Mouse (Mus musculus): ENCODE data around the gene Hoxa5. TPM values are rescaled to one million over a fixed set of nuclear protein-coding genes. Genes with fewer than 3 reads are reported as not detected.

Hoxa5 gene
- total RNA-seq, 2 experiments from 2014 or later: 2.6 to 3.7 TPM

DNA sequence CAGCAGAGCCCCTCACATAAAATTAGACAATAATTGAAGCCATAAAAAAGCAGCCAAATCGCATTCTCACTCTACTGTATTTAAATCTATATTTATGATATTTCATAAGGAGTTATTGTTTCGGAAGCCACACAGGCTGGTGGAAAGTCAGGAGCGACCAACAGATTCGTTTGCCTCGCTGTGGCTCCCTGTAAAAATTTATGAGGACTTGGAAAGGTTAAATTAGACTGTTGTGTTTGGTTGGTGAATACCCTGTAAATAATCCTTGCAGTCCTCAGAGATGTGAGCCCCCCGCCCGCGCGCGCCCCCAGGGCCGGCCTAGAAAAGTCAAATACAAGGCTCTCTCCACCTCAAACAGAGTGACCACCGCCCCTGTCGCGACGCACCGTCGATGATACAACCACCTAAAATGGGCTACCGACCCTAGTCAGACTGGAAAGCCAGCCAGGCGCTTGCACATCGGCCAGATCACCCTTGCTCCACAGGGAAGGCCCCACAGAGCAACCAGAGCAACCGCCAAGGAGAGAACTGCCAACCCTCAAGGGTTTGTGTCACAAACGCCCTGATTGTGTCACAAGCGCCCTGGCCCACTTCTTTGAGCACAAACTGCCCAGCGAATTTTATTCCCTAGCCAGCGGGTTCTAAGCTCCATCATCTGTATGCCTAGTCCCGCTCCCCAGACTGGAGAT, 22.3 kb upstream of the Hoxa5 start:
- DNase-seq: peak; percentile 42

DNA sequence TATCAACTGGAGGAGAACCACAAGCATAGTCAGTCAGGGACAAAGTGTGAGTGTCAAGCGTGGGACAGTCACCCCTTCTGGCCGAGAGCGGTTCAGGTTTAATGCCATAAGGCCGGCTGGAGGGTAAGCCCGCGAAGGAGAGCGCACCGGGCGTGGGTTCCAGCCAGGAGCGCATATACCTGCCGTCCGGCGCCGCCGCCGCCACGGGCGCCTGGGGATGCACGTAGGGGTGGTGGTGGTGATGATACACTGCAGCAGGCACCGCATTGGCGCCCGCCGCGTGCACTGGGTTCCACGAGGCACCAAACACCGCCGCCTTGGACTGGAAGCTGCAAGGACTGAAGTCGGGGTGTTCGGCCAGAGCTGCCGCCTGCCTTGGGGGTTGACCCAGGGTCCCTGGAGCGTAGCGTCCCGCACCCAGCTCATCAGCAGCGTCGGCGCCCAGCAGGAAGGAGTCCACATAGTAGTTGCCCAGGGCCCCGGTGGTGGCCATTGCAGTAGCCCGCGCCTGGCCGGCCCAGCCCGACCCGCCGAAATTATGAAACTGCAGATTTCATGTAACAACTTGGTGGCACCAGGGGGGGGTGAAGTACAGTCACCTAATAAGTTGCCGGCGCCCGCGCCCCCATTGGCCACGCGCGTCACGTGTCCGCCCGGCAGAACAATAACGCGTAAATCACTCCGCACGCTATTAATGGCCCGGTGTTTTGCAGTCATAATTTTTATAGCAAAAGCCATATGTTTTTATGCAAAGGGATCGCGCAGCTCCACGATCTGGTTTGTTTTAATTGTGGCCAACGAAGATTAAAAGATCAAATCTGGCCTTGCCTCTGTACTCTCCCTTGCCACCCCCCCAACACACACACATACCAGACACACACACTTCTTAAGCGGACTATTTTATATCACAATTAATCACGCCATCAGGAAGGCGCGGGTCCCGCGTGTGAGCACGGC, 21.5 kb upstream of the Hoxa5 start:
- DNase-seq: peak; percentile 85

DNA sequence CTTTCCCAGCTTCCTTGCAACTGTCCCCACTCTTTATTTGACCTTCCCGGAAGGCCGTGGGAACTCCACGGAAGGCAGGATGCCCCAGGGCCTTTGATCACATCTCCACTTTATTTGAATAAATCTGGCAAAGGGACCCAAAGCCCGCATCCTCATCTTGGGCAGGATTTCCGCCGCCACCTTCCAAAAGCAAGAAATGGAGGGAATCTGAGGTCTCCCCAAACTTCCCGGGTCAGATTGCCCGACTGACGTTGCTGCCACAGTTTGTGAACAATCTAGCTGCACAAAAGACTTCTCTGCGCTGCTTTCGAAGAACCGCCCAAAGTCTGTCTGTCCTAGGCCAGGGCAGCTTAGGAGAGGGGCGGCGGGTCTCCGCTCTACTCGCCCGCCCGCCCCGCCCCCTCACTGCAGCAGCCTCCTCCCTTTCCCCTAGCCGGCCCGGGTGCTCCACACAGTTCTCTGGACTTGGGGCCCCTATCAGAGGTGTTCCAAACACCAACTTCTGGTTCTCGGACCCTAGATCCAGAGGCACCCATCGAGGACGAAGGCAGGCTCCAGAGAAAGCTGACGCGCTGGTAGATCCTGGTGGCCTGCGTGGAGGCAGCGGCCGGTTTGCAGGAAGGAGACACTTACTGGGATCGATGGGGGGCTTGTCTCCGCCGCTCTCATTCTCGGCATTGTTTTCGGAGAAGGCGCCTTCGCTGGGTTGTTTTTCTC, 20.7 kb upstream of the Hoxa5 start:
- DNase-seq: no peak

DNA sequence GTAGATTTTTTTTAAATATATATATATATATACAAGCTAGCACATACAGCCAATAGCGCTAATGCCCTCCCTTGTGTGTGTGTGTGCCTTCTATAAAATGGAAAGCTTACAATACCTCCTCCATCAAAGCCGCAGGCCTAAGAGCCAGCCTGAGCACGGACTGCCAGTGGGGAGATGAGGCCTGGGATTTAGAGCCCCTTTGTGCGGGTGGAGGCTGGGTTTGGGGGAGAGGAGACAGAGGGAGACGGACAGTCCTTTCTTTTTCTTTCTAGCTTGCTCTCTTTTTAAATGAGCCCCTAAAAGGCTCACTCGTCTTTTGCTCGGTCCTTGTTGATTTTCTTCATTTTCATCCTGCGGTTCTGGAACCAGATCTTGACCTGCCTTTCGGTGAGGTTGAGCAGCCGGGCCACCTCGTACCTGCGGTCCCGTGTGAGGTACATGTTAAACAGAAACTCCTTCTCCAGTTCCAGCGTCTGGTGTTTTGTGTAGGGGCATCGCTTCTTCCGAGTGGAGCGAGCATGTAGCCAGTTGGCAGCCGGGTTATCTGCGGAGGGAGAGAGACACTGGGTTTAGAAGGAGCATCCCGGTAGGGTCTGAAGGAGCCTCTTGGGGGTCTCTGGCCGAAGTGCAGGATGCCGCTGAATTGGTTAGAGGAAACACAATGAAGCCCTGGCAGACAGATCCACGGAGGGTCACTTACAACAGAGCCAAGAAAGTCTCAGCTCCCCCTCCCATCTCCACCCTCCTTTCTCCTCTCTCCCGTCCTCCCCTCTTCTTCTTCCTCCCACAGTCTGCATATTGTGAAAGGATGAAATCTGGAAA, 19.8 kb upstream of the Hoxa5 start:
- DNase-seq: no peak

DNA sequence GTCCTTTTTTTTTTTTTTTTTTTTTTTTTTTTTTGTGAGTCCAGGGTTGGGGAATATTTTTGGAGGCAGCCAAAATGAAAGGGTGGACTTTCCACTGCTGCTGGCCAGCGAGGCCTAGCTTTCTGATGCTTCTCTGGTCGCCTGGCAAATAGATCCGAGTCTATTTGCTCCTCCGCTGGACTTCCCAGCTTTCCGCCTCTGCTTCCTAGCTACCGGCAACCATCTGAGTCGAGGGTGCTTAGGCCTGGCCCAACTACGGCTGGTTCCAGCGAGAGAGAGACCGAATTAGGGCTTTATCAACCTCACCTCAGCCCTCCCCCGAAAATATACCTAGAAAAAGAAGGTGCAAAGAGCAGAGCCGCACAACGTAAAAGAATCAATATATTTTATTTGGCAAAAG, 18.3 kb upstream of the Hoxa5 start:
- DNase-seq: peak; percentile 9

DNA sequence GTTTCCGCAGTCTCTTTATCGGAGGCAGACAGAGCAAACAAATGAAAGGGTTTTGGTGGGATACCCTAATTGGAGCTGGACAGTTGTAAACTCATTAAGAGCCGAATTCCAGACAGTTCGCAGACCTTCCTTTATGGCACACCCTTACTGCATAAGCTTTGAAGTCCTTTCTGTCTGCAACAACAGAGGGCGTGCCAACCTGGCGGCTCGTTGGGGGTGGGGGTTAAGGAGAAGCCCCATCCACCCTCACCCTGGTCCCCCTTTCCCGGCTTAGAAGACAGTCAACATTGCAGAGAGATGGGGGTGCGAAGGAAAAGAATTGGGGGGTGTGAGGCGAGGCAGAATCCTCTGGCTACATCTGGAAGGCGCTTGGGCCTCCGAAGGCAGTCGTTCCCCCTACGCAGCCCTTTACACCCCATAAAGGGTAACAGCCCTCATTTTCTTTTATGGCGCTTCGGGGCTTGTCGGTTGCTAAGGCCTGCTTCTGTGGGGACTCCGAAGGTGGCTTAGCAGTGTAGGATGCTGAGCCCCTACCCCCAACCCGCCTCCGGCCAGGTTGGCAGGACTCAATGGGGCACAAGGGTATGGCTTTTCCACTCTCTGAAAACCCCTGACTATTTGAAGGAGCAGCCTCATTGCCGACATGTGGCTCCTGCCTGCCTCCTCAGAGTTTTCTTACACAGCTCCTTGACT, 17.8 kb upstream of the Hoxa5 start:
- peak; percentile 41 for DNase-seq

DNA sequence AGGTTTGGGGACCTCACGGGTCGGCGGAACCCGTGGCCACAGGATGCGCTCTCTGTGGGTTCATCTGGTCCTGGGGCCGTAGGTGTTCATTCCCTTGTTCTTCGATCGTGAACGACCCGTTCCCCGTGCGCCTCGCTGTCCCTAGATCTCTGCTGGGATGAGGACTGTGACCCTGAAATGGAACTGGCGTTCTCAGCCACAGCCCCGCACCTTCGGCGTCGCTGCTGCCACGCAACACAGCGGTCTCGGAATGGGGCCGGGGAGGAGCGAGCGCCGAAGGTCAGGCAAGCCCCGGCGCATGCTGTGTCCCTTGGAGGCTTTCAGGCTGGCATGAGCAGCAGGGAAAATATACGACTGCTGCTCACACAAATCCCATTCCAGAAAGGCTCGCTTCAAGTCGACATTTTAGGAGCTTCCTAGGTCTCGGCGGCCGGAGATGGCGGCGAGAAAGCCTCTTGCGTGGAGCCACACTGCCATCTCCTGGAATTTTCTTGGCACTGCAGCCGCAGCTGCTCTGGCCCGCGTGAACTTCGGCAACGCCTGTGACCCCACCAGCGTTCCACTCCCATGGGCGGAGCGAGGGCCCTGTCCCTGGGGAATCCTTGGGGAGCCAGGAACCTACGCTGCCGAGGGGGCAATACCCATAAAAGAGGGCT, 17.1 kb upstream of the Hoxa5 start, which contains the start of gene Hoxa7:
Gene Hoxa7 (minus strand): TSS at position 518 of the 656 bp plus-strand sequence.
- DNase-seq: peak; percentile 94

DNA sequence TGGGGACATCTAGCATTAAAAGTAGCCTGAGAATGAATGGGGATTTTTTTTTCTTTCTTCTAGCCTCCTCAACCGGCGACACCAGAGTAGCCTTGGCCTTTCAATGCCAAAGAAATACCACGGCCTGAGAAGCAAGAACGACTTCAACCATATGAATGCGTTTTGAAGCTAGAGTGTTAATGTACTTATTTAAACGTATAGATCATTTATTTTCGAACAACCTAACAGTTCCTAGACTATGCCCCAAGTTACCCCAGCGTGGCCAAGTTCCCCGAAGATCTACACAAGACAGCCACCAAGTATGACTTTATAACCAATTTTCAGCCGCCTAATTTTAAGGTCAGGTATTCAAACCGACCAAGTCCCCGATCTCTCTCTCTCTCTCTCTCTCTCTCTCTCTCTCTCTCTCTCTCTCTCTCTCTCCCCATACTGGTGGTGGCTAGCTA, 16.5 kb upstream of the Hoxa5 start:
- DNase-seq: no peak

DNA sequence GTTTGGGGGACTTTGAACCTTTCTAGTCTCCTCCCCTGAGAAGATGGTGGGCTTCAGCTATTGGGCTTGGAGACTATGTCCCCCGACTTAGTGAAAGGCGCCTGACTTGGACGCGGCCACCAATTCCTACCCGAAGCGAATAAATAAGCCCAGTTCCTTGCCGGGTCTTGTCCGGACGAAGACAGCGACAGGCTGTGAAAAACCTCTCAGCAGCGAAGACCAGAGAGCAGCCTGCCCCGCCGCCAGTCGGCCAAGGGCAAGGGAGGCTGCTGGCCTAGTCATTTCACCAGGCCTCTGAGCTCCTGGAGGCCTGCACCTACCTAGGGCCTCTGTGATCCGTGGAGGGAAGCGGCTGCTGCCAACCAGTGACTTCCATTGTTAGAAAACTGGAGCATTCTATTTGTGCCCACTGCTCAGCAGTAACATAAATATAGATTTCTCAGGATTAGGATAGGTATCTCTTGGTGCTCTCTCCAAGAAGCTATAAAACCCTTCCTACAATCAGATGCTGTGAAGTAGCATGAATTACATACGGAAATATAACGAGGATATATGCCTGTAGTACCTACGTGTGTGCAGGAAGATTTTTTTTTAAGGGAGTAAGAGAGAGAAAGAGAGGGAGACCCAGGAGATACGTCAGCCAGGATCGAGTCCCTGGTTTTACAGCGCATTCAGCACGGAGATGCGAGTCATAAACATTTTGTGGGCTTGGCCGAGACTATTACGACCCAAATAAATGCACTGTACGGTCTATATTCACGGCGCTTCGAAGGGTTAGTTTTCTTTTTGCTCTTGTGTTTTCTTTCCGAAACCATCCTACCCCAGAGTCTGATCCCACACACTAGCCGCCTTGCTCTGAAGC, 15.8 kb upstream of the Hoxa5 start:
- DNase-seq: no peak

DNA sequence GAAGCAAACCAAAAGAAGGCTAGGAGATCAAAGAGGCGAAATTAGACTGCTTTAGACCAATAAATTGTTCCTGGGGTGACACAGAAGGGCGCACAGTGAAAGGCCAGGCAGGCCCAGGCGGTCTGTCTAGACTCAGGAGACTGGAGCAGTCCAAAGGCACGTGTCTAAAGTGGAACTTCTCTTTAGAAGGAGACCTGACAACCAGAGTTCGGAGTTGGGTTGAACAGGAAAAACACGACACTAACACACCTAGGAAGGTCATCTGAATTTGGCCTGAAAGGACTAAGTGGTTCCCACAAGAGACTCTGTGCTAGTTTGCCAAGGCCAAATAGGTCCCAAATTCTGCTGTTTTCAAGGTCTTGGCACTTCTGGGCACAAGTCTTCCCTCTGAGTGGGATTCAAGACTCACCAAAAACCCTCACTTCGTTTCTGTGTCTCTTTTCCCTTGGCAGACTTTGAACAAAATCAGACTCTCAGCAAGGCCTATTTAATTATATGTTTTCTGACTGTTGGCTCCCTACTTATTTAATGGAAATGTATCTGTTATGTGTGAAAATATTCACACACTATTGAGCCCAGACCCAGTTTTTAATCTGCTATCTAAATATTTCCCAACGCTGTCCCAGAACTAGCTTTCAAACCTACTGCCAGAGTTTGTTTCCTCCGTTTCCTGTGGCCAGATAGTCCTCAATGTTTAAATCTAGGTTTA, 15.0 kb upstream of the Hoxa5 start:
- no peak for DNase-seq

DNA sequence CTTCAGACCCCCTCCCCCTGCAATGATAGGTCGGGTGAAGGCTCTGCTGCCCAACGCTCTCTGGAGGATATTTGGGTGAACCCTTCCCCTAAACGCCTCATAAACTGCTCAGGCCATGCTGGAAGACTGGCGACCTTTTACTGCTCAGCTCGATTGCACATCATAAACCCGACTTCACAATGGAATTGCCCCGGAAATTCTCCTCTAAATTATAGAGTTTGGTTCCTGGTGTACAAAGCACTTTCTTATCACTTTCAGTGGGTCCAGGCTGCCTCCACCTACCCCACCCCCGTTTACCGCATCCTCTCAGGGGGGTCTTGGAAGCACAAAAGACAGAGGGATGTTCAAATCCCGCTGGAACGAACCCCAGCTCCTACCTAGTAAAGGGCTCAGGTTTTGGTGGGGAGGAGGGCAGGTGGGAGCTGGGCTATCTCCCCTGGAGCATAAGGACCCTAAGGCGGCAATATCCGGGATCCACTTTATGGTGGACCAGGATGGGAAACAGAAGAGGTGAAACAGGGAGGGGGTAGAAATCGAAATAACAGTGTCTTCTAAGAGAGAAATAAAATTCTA, 14.3 kb upstream of the Hoxa5 start:
- no peak for DNase-seq

DNA sequence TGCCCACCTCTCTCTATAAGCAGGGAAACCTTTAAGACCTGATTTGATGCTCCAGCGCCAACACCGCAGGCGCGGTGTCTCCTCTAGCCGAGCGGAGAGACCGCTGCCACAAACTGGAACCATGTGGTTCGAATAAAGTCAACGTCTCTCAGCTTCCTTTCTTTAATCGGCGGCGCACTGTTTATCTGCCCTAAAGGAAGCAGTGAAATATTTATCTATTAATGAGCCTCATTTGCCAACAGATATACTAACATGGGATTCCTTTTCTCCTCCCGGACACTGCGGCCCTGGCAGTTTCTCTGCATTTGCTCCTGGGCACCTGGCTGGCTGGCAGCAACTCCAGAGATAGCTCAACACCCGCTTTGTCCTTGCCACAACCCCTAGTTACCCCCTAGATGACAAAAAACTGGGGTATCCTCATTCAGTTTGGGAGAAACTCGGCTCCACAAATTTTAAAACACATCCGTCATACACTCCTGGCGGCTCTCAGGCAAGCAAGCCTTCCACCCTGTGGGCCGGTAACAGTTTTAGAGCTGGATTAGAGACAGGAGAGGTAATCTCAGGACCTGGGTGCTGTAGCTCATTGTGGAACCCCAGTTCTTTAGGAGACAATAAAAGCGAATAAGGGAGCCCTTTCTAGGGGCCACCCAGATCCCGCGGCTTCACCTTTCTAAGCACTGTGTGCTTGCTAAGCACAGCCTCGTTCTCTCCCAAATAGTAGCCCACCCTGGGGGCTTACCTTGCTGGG, 13.7 kb upstream of the Hoxa5 start:
- DNase-seq: no peak

DNA sequence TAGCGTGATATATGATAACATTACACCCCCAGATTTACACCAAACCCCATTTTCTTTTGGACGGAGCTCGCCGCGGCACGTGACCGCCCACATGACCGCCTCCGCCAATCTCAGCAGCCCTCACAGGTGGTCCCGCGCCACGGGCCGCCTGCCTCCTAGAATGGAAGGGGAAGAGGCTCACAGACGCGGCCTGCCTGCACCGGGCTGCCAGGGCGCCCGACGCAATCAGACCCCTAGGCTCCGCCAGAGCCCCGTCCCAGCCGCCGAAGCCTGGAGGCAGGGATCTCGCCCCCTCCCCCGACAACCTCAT, 13.0 kb upstream of the Hoxa5 start:
- peak; percentile 84 for DNase-seq

DNA sequence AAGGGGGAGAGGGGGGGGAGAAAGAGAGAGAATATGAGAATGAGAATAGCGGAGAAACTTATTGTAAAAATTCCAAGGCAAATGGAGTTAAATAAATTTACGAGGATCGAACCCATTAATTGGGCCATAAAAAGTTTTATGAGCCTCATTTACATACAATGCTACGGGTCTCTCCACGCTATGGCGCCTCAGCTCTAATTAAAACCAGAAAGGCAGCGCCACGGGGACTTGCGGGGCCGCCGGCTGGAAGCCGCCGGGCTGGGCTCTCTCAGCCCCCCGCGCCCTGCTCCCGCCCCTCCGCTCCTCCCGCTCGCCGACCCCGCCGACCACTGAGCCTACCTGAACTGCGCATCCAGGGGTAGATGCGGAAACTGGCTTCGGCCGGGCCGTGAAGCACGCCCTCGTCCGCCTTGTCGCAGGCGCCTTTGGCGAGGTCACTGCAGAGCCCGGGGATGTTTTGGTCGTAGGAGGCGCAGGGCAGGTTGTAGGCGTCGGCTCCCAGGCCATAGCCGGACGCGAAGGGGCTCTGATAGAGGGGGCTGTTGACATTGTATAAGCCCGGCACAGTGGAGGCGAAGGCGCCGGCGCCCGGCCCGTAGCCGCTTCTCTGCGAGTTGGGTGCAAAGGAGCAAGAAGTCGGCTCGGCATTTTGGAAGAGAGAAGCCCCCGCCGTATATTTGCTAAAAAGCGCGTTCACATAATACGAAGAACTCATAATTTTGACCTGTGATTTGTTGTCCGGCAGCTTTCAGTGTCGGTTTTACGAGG, 12.5 kb upstream of the Hoxa5 start:
- peak; percentile 47 for DNase-seq

DNA sequence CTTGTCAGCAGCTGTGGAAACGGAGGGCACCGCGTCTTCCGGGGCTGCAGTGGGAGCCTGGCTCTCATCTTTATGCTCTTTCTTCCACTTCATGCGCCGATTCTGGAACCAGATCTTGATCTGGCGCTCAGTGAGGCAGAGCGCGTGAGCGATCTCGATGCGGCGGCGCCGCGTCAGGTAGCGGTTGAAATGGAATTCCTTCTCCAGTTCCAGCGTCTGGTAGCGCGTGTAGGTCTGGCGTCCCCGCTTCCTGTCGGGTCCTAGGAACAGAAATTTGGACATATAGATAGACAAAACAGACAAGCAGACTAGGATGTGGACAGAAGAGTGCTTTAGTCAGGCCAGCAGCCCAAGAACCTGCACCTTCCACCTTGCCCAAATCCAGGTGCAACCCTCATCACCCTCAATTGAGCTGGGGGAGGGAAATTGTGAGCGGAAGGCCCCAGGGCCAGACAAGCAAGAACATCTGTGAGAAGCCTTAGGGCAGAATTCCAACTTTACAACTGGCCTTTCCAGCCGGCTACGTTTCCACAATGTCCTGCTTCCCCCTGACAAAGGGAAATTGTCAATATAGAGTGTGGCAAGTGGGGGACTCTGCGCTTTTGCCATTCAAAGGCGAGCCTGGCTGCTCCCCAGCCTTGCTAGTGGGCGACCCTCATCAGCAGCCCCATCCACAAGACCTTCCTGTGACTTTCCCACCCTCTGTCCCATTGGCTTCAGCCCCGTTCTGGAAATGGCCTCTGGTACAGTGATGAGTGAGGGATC, 11.6 kb upstream of the Hoxa5 start:
- peak; percentile 9 for DNase-seq

DNA sequence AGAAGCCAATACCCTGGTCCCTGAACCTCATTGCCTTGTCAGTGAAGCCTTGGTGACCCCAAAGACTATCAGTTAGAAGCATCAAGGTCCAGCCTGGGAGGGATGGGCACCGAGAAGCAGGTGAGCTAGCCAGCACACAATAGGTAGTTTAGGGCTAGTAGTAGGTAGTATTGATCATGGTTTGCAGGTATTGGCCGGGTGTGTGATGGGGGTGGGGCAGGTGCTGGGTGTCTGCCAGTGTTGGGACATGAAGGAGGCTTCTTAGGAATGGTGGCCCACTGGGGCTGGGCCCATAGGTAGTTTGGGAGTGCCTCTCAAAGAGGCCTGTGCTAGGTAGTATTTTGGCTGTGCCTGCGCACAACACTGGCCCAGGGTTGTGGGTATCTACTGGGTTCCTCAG, 10.7 kb upstream of the Hoxa5 start:
- DNase-seq: no peak

Measured in gastrocnemius, postnatal 10 days (tissue).